Mouse (Mus musculus): Measurements from ENCODE around the gene Cbfa2t2. TPM values are rescaled to one million over a fixed set of nuclear protein-coding genes. Genes with fewer than 3 reads are reported as not detected.

Cbfa2t2 gene
- total and polyA plus RNA-seq, 2 experiments from 2014 or later, result 31.9 to 41.8 TPM

GRCm38 (mm10) chr2:154507566-154508283 is 71.4 kb downstream of the Cbfa2t2 start:
- no peaks in the 10 kb centered on the region for H3K27me3 ChIP-seq (ENCODE audit: insufficient read depth, low read length)
- no peak overlapping the region for H3K27ac ChIP-seq (ENCODE audit: low read depth, low read length)
- H3K9me3 ChIP-seq (ENCODE audit: low read length), result no peaks in the 10 kb centered on the region
- no peak overlapping the region for H3K9ac ChIP-seq
- H3K4me2 ChIP-seq (ENCODE audit: low read depth), result no peak overlapping the region
- H3K36me3 ChIP-seq (ENCODE audit: insufficient read depth), result peaks cover 17% of the 10 kb centered on the region
- no peaks in the 10 kb centered on the region for H3K4me1 ChIP-seq (ENCODE audit: insufficient read depth)
- peak; percentile 44 for TF ChIP-seq CTCF (IDR thresholded peaks at IDR 0.05; ENCODE audit: low read depth)
- WGBS, result 52% methylated on average over 9 of the region's 9 CpGs
- no peak overlapping the region for H3K4me3 ChIP-seq (ENCODE audit: low read depth, low read length)
- DNase-seq (peak; percentile 21), ATAC-seq (peak; percentile 45; the same call in 1 of the 2 replicates)

DNA sequence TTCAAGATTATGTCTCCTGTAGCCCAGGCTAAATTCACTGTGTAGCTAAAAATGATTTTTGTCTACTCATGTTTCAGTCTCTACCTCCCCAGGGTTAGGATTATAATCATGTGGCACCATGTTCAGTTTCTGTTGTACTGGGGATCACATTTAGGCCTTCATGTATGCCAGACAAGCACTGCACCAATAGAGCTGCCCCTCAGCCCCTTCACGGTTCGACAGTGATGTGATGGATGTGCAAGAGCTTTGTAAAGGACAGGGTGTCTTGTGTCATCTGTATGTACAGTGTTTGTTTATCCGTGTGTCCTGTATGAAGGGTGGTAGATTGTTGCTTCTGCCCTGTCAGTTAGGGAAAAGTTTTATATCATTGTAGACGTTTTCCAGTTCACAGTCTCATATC is 72.2 kb downstream of the Cbfa2t2 start:
- Histone ChIP-seq H3K36me3 (ENCODE audit: insufficient read depth) (peaks cover 17% of the 10 kb centered on the region), H3K27ac (ENCODE audit: low read depth, low read length) (no peak overlapping the region), H3K9me3 (ENCODE audit: low read length) (no peaks in the 10 kb centered on the region), H3K4me3 (ENCODE audit: low read depth, low read length) (no peak overlapping the region), H3K4me2 (ENCODE audit: low read depth) (no peak overlapping the region), H3K4me1 (ENCODE audit: insufficient read depth) (no peaks in the 10 kb centered on the region), H3K9ac (no peak overlapping the region), H3K27me3 (ENCODE audit: insufficient read depth, low read length) (no peaks in the 10 kb centered on the region)
- WGBS, result 81% methylated on average over 4 of the region's 4 CpGs
- no peak for TF ChIP-seq CTCF (IDR thresholded peaks at IDR 0.05; ENCODE audit: low read depth)
- no peak for ATAC-seq
- no peak for DNase-seq

- Histone ChIP-seq H3K36me3 (ENCODE audit: insufficient read depth) (peaks cover 13% of the 10 kb centered on the region), H3K9me3 (ENCODE audit: low read length) (no peaks in the 10 kb centered on the region), H3K27me3 (ENCODE audit: insufficient read depth, low read length) (no peaks in the 10 kb centered on the region), H3K4me2 (ENCODE audit: low read depth) (no peak overlapping the region), H3K9ac (no peak overlapping the region), H3K4me1 (ENCODE audit: insufficient read depth) (no peaks in the 10 kb centered on the region), H3K4me3 (ENCODE audit: low read depth, low read length) (no peak overlapping the region), H3K27ac (ENCODE audit: low read depth, low read length) (no peak overlapping the region)
- TF ChIP-seq CTCF (IDR thresholded peaks at IDR 0.05; ENCODE audit: low read depth), result no peak
- ATAC-seq (no peak), DNase-seq (no peak)
- 96% methylated on average over 3 of the region's 3 CpGs for WGBS
Measured at GRCm38 (mm10) chr2:154510141-154510540, 73.9 kb downstream of the Cbfa2t2 start.

- Histone ChIP-seq H3K9ac (no peak overlapping the region), H3K27ac (ENCODE audit: low read depth, low read length) (no peak overlapping the region), H3K4me1 (ENCODE audit: insufficient read depth) (no peaks in the 10 kb centered on the region), H3K9me3 (ENCODE audit: low read length) (no peaks in the 10 kb centered on the region), H3K36me3 (ENCODE audit: insufficient read depth) (peaks cover 19% of the 10 kb centered on the region), H3K4me3 (ENCODE audit: low read depth, low read length) (no peak overlapping the region), H3K4me2 (ENCODE audit: low read depth) (no peak overlapping the region), H3K27me3 (ENCODE audit: insufficient read depth, low read length) (no peaks in the 10 kb centered on the region)
- WGBS, result 84% methylated on average over 3 of the region's 3 CpGs
- TF ChIP-seq CTCF (IDR thresholded peaks at IDR 0.05; ENCODE audit: low read depth), result no peak
- ATAC-seq (no peak), DNase-seq (no peak)
Measured at GRCm38 (mm10) chr2:154516944-154517343, 80.7 kb downstream of the Cbfa2t2 start.

DNA sequence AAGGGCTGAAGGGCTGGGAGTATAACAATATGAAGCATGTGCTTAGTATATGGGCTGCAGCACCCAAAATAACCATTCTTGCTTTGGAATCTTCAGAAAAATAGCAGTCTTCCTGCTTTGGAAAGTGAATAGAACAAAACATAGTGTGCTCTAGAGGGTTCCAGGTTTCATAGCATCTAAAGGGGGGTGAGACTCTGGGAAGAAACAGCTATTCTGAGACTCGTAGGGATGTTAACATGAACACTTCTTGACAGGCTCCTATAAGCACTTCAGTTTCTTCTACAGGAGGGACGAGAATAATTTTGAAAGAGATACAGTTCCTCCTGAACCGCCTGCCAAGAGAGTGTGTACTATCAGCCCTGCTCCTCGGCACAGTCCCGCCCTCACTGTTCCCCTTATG is 81.1 kb downstream of the Cbfa2t2 start:
- no peak overlapping the region for H3K4me3 ChIP-seq (ENCODE audit: low read depth, low read length)
- no peak overlapping the region for H3K27ac ChIP-seq (ENCODE audit: low read depth, low read length)
- 93% methylated on average over 5 of the region's 5 CpGs for WGBS
- H3K4me1 ChIP-seq (ENCODE audit: insufficient read depth), result no peaks in the 10 kb centered on the region
- no peaks in the 10 kb centered on the region for H3K9me3 ChIP-seq (ENCODE audit: low read length)
- H3K4me2 ChIP-seq (ENCODE audit: low read depth), result no peak overlapping the region
- TF ChIP-seq CTCF (IDR thresholded peaks at IDR 0.05; ENCODE audit: low read depth), result no peak
- H3K9ac ChIP-seq, result no peak overlapping the region
- no peak for DNase-seq
- no peaks in the 10 kb centered on the region for H3K27me3 ChIP-seq (ENCODE audit: insufficient read depth, low read length)
- H3K36me3 ChIP-seq (ENCODE audit: insufficient read depth), result peaks cover 21% of the 10 kb centered on the region
- ATAC-seq, result no peak

GRCm38 (mm10) chr2:154521449-154521848 is 85.2 kb downstream of the Cbfa2t2 start:
- no peak overlapping the region for H3K9ac ChIP-seq
- no peak overlapping the region for H3K4me2 ChIP-seq (ENCODE audit: low read depth)
- H3K4me3 ChIP-seq (ENCODE audit: low read depth, low read length), result no peak overlapping the region
- no peak for TF ChIP-seq CTCF (IDR thresholded peaks at IDR 0.05; ENCODE audit: low read depth)
- H3K36me3 ChIP-seq (ENCODE audit: insufficient read depth), result peaks cover 44% of the 10 kb centered on the region
- H3K9me3 ChIP-seq (ENCODE audit: low read length), result no peaks in the 10 kb centered on the region
- DNase-seq (no peak), ATAC-seq (no peak)
- H3K27ac ChIP-seq (ENCODE audit: low read depth, low read length), result no peak overlapping the region
- no peaks in the 10 kb centered on the region for H3K4me1 ChIP-seq (ENCODE audit: insufficient read depth)
- no peaks in the 10 kb centered on the region for H3K27me3 ChIP-seq (ENCODE audit: insufficient read depth, low read length)

DNA sequence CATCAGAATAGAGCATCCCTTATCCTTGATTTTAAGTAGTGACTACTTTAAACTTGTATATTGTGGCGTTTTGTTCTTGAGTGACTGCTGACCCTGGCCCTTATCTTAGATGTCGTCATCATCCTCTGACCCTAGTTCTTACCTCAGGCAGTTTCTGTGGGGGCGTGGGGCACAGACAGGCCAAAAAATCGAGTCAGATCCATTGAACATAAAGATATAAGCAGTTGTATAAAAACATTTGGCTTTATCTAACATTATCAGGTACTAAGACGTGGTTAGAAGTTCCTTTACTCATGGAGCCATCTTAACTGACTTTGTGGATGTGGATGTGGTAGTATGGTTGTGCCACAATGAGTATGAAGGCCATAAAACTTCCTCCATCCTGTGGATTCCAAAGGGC is 86.1 kb downstream of the Cbfa2t2 start:
- no peak for TF ChIP-seq CTCF (IDR thresholded peaks at IDR 0.05; ENCODE audit: low read depth)
- H3K27me3 ChIP-seq (ENCODE audit: insufficient read depth, low read length), result no peaks in the 10 kb centered on the region
- H3K27ac ChIP-seq (ENCODE audit: low read depth, low read length), result no peak overlapping the region
- peaks cover 37% of the 10 kb centered on the region for H3K36me3 ChIP-seq (ENCODE audit: insufficient read depth)
- DNase-seq, result no peak
- 95% methylated on average over 5 of the region's 5 CpGs for WGBS
- H3K4me2 ChIP-seq (ENCODE audit: low read depth), result no peak overlapping the region
- no peak for ATAC-seq
- H3K4me1 ChIP-seq (ENCODE audit: insufficient read depth), result no peaks in the 10 kb centered on the region
- H3K9me3 ChIP-seq (ENCODE audit: low read length), result no peaks in the 10 kb centered on the region
- H3K9ac ChIP-seq, result no peak overlapping the region
- H3K4me3 ChIP-seq (ENCODE audit: low read depth, low read length), result no peak overlapping the region

Data from forebrain, postnatal 0 days (tissue).